Mouse (Mus musculus): ENCODE results near the gene Cfd.
A peak's percentile ranks its signal among the peaks of the same experiment; 100 is the strongest.

Cfd gene

DNA sequence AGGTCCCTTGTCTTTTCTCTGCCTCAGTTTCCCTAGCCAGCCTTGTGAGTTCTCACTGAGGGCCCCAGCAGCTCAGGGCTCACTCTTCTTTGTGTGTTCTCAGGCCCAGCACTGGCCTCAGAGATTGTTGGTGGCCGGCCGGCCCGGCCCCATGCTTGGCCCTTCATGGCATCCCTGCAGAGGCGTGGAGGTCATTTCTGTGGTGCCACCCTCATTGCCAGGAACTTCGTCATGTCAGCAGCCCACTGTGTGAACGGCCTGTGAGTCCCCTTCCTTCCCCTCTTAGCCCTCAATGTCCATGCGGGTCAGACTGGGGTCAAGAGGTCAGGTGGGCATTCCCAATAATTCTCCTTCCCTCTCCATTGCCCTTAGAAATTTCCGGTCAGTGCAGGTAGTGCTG is 4.0 kb upstream of the Cfd start:
- no peak for DNase-seq (ENCODE audit: low spot score in 2 of 2)

DNA sequence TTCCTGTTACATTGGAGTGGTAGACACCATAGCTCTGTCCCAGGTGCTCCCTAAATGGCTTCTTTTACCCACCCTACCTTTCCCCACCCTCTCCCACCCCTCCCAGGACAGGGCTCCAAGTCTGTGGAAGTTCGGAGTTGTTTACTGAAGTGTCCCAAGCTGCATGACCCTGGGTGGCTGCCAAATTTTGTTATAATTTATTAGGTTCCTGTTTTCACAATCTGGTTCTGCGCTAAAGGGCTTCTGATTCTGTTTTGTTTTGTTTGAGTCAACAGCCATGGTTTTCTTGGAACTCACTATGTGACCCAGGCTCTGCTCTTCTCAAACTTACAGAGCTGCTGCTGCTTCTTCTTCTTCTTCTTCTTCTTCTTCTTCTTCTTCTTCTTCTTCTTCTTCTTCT is 1.3 kb upstream of the Cfd start:
- DNase-seq (ENCODE audit: low spot score in 2 of 2): no peak

DNA sequence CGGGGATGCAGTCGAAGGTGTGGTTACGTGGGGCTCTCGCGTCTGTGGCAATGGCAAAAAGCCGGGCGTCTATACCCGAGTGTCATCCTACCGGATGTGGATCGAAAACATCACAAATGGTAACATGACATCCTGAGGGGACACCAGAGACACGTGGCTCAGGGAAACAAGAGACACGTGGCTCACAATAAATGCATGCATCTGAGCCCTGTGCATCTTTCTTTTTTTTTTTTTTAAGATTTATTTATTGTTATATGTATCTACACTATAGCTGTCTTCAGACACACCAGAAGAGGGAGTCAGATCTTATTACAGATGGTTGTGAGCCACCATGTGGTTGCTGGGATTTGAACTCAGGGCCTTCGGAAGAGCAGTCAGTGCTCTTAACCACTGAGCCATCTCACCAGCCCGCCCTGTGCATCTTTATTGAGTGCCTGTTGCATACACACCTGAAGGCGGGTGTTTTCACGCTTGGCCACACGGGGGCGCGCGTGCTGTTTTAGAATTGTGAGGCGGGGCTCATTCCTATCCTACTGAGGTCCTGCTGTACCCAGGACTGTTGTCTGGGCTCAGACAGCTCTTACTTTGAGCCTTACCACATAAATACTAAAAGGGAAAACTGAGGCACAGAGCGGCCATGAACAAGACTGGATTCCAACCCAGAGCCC is 1.9 kb downstream of the Cfd start:
- peak in 1 of 2 experiments; percentile 68 for DNase-seq (ENCODE audit: low spot score in 2 of 2)

DNA sequence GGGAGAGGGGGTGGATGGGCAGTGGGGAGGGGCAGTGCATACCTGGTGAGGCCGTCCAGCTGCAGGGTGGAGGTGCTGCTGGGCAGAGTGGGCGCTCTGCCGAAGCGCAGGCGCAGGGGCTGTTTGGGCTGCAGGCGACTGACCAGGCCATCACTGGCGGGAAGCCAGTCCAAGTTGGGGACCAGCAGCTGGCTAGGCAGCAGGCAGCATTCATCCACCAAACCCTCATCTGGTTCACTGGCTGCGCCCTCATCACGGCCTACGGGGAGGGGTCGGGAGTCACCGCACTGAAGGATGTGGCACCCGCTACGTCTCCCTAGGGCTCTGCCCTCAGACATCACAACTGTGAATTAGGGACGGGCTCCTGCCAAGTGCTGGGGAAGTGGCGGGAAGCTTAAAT is 5.7 kb downstream of the Cfd start:
- no peak for DNase-seq (ENCODE audit: low spot score in 2 of 2)

DNA sequence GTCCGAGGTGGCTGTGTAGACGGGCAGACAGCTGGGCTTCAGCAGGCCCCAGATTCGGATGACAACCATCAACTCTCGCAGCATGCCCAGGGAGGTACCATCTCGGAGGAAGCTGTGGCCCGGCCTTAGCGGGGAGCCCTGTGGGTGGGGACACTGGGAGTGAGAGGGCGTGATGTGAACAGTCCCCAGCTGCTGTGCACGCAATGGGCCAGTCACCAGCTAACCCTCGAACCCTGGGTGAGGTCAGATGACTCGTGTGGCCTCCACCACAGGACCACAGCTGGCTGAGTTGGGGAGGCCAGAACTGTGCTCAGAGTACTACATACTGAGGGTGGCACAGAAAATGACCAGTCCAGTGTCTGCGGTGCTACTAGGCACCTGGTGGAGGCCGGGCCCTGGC is 6.2 kb downstream of the Cfd start:
- no peak for DNase-seq (ENCODE audit: low spot score in 2 of 2)

DNA sequence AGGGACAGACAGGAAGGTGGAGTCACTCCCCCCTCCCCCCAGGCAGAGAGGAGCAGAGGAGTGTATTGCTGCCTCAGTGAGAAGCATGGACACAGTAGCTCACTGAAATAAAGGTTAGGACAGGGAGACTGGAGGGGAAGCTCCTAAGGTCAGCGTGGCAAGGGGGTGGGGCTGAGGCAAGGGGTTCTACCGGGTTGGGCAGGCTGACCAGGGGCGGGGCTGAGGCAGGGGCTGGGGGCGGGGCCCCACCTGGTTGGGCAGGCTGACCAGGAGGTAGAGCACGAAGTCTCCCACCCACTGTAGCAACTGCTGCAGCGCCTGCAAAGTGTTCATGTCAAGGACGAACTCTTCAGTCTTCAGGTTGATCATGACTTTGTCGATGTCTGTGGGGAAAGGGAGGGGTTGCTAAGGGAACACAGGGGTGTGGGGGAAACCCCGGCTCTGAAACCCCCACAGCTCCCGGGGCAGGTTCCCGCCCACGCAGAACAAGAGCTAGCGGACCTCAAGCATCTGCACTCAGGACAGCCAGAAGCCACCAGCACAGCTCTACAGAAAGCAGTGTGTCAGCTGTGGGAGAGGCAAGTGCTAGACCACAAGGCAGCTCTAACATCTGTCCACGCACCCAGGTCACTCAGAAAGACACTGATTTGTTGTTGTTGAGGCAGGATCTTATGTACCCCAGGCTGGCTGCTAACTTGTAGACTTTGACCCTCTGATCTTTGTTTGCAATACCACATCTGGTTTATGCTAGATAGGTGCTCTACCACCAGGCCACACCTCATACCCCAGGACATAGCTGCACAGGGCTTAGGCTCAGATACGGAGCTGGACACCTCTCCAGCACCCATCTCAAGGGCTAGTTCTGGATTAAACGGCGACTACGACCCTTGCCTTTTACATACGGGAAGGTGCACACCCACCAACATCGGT is 6.9 kb downstream of the Cfd start:
- DNase-seq (ENCODE audit: low spot score in 2 of 2): no peak

DNA sequence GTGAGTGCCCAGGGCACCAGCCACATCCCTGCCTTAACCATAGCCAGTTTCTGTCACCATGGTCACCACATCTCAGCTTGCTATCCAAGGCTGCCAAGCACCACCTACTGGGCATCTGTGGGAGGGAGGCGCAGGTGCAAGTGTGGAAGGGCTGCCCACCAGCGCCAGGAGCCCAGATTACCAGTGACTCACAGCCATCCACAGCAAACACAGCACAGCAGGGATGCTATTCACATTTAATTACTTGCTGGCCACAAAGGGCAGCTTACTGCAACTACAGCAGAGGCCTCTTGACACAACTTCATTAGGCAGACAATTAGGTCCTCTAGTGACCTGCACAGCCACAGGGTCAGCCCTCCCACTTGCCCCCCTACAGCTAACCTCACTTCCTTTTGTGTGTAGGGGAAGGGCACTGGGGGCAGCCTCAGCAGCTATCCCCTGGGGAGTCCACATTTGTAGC is 10.3 kb downstream of the Cfd start:
- DNase-seq (ENCODE audit: low spot score in 2 of 2): peak; percentile 37 to 63

DNA sequence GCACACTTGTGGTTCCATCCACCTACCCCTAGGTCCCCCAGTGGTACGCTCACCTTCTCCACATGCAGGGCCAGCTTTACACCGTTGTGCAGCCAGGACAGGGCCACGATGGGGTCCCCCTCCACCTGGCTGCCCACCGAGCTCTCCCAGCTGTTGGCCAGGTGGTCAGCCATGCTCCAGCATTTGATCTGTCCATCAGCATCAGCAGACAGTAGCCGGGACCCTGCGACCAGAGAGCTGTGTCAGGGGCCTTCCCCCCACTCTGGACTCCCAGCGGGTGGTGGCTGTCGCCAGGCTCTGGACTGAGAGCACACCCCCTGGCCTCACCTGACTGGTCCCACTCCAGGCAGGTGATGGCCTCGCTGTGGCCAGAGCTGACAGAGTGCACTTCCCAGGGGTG is 16.1 kb downstream of the Cfd start:
- DNase-seq (ENCODE audit: low spot score in 2 of 2): no peak

DNA sequence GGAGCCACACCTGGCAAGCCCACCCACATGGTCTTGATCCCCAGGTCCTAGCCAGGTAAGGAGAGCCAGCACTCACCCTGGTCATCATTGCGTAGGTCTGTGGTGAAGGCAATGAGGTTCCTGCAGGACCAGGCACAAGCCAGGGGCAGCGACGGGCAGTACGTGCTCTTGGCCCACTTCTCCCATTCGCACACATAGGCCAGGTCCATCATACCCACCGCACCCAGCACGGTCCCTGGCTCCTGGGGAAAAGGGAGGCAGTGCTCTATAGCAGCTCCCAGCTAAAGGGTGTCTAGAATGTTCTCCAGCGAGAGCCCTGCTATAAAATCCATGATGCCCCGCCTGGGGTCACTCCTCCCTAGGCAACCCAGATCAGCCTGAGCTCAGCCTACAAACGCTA is 16.8 kb downstream of the Cfd start:
- no peak for DNase-seq (ENCODE audit: low spot score in 2 of 2)

DNA sequence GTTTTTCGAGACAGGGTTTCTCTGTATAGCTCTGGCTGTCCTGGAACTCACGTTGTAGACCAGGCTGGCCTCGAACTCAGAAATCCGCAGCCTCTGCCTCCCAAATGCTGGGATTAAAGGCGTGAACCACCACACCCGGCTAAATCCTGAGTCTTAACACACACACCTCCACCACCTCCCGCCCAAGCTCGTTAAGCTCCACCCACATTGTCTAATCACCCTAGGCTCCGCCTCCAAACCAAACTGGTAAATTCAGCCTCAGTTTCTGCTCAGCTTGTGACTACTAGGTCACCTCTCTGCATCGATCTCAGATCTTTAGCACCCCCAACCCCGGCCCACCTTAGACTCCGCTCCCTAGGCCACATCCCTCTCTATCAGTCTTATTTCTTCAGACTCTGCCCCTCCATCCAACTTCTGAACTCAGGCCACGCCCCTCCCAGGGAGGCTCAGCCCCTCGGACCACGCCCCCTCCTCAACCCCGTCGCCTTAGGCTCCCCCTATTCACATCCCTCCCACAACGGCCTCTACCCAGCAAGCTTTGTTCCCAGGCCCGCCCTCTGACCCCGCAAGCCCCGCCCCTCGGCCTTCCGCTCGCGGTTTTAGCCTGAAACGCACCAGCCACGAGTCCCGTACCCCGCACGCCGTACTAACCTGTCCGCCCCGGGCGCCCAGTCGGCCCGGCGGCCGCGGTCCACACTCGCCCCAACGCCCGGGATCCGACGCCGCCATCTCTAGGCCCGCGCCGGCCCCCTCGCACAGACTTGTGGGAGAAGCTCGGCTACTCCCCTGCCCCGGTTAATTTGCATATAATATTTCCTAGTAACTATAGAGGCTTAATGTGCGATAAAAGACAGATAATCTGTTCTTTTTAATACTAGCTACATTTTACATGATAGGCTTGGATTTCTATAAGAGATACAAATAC is 17.8 kb downstream of the Cfd start, which contains the start of gene Med16:
Gene Med16, minus strand, starts transcription at position 757 of the 925 bp plus-strand sequence.
- peak; percentile 92 to 93 for DNase-seq (ENCODE audit: low spot score in 2 of 2)

DNA sequence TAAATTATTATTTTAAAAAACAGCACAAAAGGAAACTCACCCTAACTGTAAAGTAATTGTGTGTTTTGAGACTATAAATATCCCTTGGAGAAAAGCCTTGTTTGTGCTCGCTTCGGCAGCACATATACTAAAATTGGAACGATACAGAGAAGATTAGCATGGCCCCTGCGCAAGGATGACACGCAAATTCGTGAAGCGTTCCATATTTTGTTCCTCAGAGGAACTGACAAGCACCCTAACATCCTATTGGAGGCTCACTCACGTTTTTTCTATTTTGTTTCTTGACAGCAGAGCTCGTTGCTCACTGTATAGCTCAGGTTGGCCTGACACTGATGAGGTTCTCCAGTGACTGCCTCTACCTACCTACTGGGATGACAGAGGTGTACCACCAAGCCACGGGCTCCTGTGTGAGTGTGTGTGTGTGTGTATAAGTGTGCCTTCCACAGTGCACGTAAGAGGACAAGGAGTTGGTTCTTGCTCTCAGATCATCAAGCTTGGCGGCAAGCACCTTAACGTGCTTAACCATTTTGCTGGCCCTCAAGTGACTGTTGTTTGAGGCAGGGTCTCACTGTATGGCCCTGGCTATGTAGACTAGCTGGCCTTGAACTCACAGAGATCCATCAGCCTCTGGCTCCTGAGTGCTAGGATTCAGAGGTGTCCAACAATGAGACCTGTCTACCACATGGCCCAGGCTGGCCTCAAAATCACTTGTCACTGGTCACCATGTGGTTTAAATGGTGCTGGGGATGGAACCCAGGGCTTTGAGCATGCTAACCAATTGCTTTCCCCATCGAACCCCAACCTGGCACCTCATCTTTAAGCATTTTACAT is 18.7 kb downstream of the Cfd start:
- peak in 1 of 2 experiments; percentile 47 for DNase-seq (ENCODE audit: low spot score in 2 of 2)

DNA sequence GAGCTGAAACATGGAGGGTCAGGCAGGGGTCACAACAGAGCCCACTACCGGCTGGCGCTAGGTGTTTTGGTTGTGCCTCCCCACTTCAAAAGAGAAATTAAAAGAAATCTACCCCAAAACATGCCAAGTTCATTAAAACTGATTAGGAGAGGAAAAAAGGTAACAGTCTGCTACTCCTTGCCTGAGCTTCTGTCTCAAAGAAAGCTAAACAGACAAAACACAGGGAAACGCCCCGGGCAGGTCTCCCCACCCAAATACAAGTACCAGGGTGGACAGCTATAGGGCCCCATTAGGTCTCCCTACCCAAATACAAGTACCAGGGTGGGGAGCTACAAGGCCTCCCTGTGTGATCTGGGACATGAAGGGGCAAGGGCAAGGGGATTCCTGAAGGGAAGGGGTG is 19.9 kb downstream of the Cfd start, which contains the start of gene Gm26602:
Gene Gm26602, plus strand, starts transcription at position 301 of the 400 bp plus-strand sequence.
- no peak for DNase-seq (ENCODE audit: low spot score in 2 of 2)

DNA sequence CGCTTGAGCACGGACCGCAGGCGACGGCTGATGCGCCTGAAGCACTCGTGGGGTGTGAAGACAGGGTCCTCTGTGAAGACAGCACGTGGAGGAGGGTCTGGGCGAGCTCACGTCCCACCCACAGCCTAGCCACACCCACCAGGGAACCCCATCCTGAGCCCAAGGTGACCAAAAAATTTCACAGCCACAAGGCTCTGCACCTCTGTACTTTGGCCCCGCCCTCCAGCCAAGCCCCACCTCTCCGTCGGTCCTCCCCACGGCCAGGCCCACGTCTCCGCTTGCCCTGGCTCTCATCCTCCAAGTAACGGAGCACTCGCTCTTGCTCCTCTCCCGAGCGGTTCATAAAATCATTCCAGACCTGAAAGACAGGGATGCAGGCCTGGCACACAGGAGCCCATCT is 21.8 kb downstream of the Cfd start:
- DNase-seq (ENCODE audit: low spot score in 2 of 2): no peak

DNA sequence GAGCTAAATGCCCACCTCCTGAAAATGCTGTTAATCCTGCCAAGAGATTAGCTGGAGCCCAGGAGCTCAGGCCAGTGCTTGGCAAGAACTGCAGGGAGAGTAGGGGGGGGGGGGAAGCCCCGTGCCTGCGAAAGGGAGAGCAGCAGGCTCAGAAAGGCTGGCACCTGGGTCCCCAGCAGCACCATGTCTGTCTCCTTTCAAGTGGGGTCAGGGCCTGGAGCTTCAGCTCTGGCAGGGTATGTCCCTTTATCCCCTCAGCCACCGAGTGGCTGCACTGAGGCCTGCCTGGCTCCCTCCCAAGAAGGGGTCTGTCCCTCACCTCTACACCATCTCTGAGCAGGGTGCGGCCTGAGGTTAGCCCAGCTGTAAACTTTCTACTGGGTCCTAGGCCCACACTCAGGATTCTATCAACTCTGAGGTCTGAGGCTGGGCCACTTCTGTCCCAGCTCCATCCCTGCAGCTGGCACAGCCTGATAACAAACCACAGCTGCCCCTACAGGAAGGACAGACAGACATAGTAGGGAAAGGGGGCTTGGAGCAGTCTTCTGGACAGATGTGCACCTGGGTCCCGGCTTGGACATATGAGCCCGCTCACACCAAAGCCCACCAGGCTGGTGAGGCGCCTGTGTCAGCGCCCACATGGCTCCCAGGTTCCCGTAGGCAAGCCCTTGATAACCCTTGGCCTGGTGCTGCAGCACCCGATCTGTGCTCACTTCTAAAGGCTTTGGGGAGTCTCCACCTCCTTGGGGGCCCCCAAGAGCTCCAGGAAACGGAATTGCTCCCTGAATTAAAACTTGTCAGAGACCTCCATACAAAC is 23.7 kb downstream of the Cfd start:
- no peak for DNase-seq (ENCODE audit: low spot score in 2 of 2)

DNA sequence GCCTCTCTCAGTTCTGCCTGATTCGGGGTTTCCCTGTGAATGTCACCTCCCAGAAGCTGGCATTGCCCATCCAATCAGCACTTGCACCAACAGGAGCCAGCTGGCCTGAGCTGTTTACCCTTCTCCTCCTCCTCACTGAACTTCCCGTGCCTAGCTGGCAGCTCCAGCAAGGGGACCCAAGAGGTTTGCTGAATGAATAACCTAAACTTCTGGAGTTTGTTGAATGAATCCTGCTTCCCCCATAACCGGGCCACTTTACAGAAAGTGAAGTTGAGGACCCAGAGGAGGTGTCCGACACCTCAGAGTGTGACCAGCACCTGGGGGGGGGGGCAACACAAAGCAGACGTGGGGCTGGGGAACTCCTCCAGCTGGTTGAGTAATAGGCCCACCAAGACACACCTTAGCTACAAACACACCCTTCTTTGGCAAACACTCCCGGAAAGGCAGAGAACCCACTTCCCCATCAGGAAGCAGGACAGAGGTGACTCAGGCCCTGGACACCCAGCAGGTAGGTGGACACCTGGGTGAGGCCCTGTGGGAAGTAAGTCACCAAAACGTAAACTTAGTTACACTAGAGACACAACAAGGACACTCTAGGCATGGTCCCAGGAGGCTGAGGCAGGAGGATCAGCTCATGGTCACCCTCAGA is 24.4 kb downstream of the Cfd start:
- no peak for DNase-seq (ENCODE audit: low spot score in 2 of 2)

DNA sequence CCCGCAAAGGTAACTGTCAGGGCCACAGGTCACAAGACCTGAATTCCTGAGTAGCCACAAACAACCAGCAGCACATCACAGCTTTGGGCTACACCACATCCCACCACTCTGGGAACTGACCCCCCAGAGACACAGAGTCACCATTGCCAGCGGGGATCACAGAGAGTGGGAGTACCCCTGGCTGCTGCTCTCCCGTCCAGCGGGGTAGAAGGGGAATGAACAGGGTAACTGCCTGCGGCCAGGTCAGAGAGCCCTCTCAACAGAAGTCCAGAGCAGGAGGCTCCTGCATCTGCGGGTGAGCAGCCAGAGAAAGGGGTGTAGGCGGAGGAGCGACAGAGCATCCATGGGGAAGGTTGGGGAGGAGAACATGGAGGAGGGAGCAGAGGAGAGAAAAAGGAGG is 25.4 kb downstream of the Cfd start:
- DNase-seq (ENCODE audit: low spot score in 2 of 2): no peak

DNA sequence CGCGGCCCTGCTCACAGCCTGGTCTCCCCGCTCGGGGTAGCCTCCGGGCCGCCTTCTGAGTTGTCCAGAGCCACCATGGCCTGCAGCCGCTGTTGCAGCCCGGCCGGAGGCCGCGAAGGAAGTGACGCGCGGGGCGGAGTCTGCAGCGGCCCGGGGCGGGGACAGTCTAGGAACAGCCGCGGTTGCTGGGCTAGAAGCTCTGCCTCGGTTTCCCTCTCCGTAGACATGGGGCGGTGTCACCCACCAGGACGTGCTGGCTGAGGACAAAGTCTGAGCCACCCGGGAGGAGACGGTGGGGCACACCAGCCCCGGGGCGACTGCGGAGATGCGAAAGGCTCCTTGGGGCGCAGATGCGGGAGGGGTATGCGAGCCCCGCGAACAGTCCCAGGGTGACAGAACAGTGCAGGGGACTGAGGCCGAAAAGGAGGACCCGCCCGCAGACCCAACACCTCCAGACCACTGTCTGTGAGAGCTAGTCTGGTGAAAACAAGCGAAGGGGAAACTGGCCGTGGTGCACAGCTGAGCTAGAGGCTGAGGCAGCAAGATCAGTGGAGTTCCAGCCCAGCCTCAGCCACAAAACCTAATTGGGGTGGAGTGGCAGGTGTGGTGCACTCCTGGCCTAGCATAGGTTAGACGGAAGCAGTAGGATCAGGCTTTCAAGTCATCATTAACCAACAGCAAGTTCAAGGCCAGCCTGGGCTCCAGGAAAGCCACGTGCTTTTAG is 26.3 kb downstream of the Cfd start, which contains the start of gene Kiss1r:
Gene Kiss1r, plus strand, starts transcription at position 164 of the 724 bp plus-strand sequence.
- peak; percentile 56 to 80 for DNase-seq (ENCODE audit: low spot score in 2 of 2)

DNA sequence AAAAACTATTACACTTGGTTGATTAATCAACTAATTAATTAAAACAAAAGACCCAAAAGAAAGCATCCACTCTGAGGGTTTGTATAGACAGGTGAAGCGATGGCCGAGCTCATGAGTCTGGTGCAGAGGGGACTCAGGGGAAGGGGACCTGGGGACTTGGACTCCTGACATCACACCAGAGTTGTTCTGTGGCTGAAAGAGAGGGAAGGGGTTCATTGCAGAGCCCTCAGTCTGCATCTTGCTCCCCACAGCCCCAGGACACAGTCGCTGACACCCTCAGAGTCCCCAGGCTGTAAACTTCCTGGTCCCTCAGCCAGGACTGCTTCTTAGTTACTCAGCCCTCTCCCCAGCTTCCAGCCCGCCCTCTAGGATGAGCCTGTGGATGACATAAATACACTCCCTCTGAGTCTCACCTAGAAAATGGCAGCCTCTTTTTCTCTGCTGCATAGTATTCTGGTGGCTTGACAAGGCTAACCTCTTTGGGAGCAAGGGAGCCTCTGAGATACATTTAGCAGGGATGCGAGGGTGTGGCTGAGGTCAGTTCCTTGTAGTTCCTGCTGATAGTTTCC is 27.0 kb downstream of the Cfd start:
- DNase-seq (ENCODE audit: low spot score in 2 of 2): no peak
